Mouse (Mus musculus): ENCODE measurements around the gene Vwa3b.

Vwa3b gene

DNA sequence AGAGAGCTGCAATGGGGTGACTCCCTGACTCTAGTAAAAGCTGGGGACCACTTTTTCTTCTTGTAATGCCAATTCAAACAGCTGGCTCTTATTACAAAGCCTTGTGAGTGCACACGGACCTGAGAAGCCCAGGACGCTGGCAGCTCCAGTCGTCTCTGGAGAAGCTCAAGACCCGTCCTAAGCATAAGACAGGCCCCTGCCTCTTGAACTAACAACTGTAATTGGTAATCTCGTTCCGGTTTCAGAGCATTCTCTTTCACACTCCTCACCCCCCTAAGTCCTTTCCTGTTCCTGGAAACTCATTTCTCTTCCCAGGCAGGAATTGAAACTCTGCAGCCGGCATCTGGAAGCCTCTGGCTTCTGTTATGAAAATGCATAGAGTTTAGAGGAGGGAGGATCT lies 195.6 kb downstream of the Vwa3b start:
- no peak for DNase-seq (ENCODE audit: low spot score in 2 of 2)

DNA sequence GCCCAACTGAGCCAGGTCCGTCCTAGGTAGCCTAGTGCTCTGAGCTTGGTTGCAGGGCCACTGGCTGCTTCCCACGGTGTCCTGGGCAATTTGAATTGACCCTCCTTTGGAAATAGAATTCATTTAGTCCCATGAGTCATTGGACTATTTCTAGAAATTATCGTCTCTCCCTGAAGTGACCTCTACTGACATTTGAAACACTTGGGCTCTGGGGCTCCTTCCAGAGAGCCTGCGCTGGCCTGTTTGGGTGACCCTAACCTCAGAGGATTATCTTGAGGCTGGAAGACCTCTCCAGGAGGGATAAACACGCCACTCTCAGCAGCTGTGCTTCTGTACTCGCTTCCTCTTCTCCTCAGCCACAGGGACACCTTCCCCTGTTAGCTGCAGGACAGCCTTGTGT lies 204.0 kb downstream of the Vwa3b start:
- no peak for DNase-seq (ENCODE audit: low spot score in 2 of 2)

DNA sequence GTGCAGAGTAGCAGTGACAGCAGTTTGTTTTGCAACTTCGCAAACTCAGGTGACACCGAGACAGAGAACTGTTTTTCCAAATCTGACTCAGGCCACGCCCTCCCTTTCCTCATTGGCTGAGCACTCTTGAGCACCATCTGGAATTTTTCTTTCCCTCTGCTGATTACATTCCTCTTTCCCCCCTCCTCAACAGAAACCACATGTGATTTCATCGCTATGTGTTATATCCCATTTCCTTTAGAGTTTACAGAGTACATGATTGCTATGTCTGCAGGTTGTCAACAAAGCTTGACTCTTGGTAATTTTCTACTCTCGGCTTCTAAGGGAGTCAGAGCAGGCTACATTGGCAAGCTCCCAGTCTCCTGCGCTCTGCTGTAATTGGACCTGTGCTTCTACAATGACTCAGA lies 204.9 kb downstream of the Vwa3b start:
- DNase-seq (ENCODE audit: low spot score in 2 of 2) = no peak

Measured in frontal cortex, postnatal 14 days (tissue).